Mouse (Mus musculus): ENCODE data around the gene Cd248. TPM values are rescaled to one million over a fixed set of nuclear protein-coding genes. Genes with fewer than 3 reads are reported as not detected.
"Not testable (repeated sequence)": the region's sequence is repeated elsewhere in the genome, so short reads cannot be mapped to it uniquely, and the experiment has no call there.

The Cd248 gene
- polyA plus RNA-seq, 3 experiments from 2014 or later, result not detected

GRCm38 (mm10) chr19:5079279-5079678 lies 11.4 kb downstream of the Cd248 start:
- no peak for ATAC-seq

- no peak for ATAC-seq
These were observed 14.1 kb downstream of the Cd248 start for GRCm38 (mm10) chr19:5082005-5082404.

GRCm38 (mm10) chr19:5082596-5082995 lies 14.7 kb downstream of the Cd248 start:
- no peak for ATAC-seq

- ATAC-seq, result no peak
These were observed 16.3 kb downstream of the Cd248 start for GRCm38 (mm10) chr19:5083961-5084833.

- no peak for ATAC-seq
These were observed 16.9 kb downstream of the Cd248 start for GRCm38 (mm10) chr19:5084834-5085144.

GRCm38 (mm10) chr19:5085145-5085863 lies 17.4 kb downstream of the Cd248 start, which contains the start of gene Tmem151a:
Gene Tmem151a, minus strand, starts transcription at chr19:5085531.
- no peak for ATAC-seq

GRCm38 (mm10) chr19:5086533-5086932 lies 18.7 kb downstream of the Cd248 start:
- ATAC-seq, result not testable (repeated sequence)

GRCm38 (mm10) chr19:5087884-5088728 lies 20.2 kb downstream of the Cd248 start, which contains the start of gene Yif1a:
Gene Yif1a, plus strand, starts transcription at chr19:5088538.
- ATAC-seq, result peak; percentile 95

- ATAC-seq, result no peak
These were observed 21.4 kb downstream of the Cd248 start for GRCm38 (mm10) chr19:5089324-5089723.

GRCm38 (mm10) chr19:5092083-5092482 lies 24.2 kb downstream of the Cd248 start:
- no peak for ATAC-seq

GRCm38 (mm10) chr19:5093481-5094242 lies 25.8 kb downstream of the Cd248 start:
- ATAC-seq, result no peak

- peak; percentile 70 for ATAC-seq
These were observed 26.4 kb downstream of the Cd248 start for GRCm38 (mm10) chr19:5094243-5094632.

GRCm38 (mm10) chr19:5094746-5095417 lies 27.0 kb downstream of the Cd248 start:
- no peak for ATAC-seq

GRCm38 (mm10) chr19:5095887-5096474 lies 28.1 kb downstream of the Cd248 start:
- no peak for ATAC-seq

GRCm38 (mm10) chr19:5097521-5098362 lies 29.9 kb downstream of the Cd248 start:
- ATAC-seq, result no peak

- ATAC-seq, result no peak
These were observed 30.7 kb downstream of the Cd248 start, which contains the start of gene Cnih2 for GRCm38 (mm10) chr19:5098363-5099143. Gene Cnih2, minus strand, starts transcription at chr19:5098521.

- no peak for ATAC-seq
These were observed 38.2 kb downstream of the Cd248 start for GRCm38 (mm10) chr19:5106074-5106473.

- peak; percentile 98 for ATAC-seq
These were observed 38.9 kb downstream of the Cd248 start, which contains the start of gene Rab1b for GRCm38 (mm10) chr19:5106731-5107191. Gene Rab1b, minus strand, starts transcription at chr19:5107072.
